Mouse (Mus musculus) E14TG2a.4 (cell line): Measurements from ENCODE around the gene Pmp22.

Experiments used
- CTCF ChIP-seq: conservative IDR thresholded peaks from 2 replicates; pipeline ENCODE4 v1.5.1; 2014; ENCODE audit warnings: low read length
- POU5F1 ChIP-seq: IDR thresholded peaks from 2 replicates; pipeline ENCODE4 v1.6.1; 2014; ENCODE audit warnings: low read length, borderline replicate concordance

DNA sequence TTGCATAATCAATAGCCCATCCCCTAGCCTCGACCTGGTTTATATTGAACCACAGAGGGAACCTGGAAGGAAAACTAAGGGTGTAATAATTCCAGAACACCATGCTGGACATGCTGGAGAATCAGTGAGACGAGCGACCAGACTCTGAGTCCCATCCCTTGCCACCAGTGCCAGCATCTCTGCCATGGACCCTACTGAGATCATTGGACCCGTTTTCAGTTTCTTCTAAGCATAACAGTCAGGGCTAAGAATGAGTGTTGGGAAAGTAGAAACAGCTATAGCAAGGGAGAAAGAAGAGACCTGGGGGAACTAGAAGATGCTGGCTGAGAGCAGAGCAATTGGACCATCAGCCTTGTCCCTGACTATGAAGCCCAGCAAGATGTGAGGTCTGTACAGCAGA lies 1.3 kb upstream of the Pmp22 start:
- TF ChIP-seq CTCF (no peak), POU5F1 (no peak)
